Mouse (Mus musculus) embryonic facial prominence, embryonic 11.5 days (tissue): ENCODE data around the gene Gm20388. TPM values are rescaled to one million over a fixed set of nuclear protein-coding genes. Genes with fewer than 3 reads are reported as not detected.

ENCODE experiments used
- ATAC-seq: fragments of 200-750 bp; cut with Nextera tagmentation; replicated peaks from 2 replicates; pipeline ENCODE4 v1.8.0; 2017; ENCODE audit warnings: low read depth; ENCODE audit not compliant: insufficient number of reproducible peaks, low FRiP score, low TSS enrichment
- DNase-seq: peaks from one replicate; pipeline ENCODE4 v3.0.0-alpha.2; 2015; ENCODE audit warnings: low spot score
- H3K27ac ChIP-seq: fragments of 300-500 bp; sonication (generic); replicated peaks from 2 replicates; pipeline ENCODE4 v1.5.1; 2014; ENCODE audit warnings: mild to moderate bottlenecking, low read depth, low read length, control low read depth
- H3K27me3 ChIP-seq: fragments of 300-500 bp; sonication (generic); 2 replicates; pipeline ENCODE4 v1.6.1; 2014; ENCODE audit warnings: mild to moderate bottlenecking, low read length, moderate library complexity, mixed read lengths; ENCODE audit not compliant: control insufficient read depth, insufficient read depth
- H3K36me3 ChIP-seq: fragments of 300-500 bp; sonication (generic); replicated peaks from 2 replicates; pipeline ENCODE4 v1.6.1; 2014; ENCODE audit warnings: low read depth, mild to moderate bottlenecking, low read length, moderate library complexity, mixed read lengths; ENCODE audit not compliant: control insufficient read depth, insufficient read depth
- H3K4me1 ChIP-seq: fragments of 300-500 bp; sonication (generic); 2 replicates; pipeline ENCODE4 v1.6.1; 2014; ENCODE audit warnings: low read length, mixed read lengths; ENCODE audit not compliant: control insufficient read depth, insufficient read depth
- H3K4me2 ChIP-seq: fragments of 300-500 bp; sonication (generic); 2 replicates; pipeline ENCODE4 v1.6.1; 2014; ENCODE audit warnings: low read depth, mild to moderate bottlenecking, control low read depth, low read length, moderate library complexity
- H3K4me3 ChIP-seq: fragments of 300-500 bp; sonication (generic); 2 replicates; pipeline ENCODE4 v1.5.1; 2014; ENCODE audit warnings: low read depth, low read length, control low read depth
- H3K9ac ChIP-seq: fragments of 300-500 bp; sonication (generic); replicated peaks from 2 replicates; pipeline ENCODE4 v1.6.1; 2014; ENCODE audit warnings: mild to moderate bottlenecking, control low read depth, low read length
- H3K9me3 ChIP-seq: fragments of 300-500 bp; sonication (generic); replicated peaks from 2 replicates; pipeline ENCODE4 v1.6.1; 2016; ENCODE audit warnings: mild to moderate bottlenecking, low read length, inconsistent platforms, mixed read lengths; ENCODE audit not compliant: control insufficient read depth
- whole genome bisulfite sequencing: fragments of 180-500 bp; shearing (Covaris S2); extraction: QIAGEN DNeasy Blood & Tissue Kit; methylation state at CpG from one replicate; pipeline ENCODE4 v1.1.7; 2014; 5-methylcytosine and 5-hydroxymethylcytosine counted together
- polyA plus RNA-seq: library from polyadenylated mRNA; unstranded; fragments of >200 nt; fragmentation: Nextera tagmentation; extraction: Ambion mirVana; gene quantifications from 2 replicates; pipeline ENCODE4 v1.2.1, GENCODE M21; 2014

The Gm20388 gene
- polyA plus RNA-seq, 1 experiment from 2014 or later: 3.1 TPM

GRCm38 (mm10) chr8:124137261-124137660 lies 4226.6 kb downstream of the Gm20388 start:
- H3K4me3 ChIP-seq: no peak overlapping the region
- 75% methylated on average over 5 of the region's 5 CpGs for WGBS
- H3K9ac ChIP-seq: no peak overlapping the region
- H3K9me3 ChIP-seq: no peaks in the 10 kb centered on the region
- H3K27ac ChIP-seq: no peak overlapping the region
- H3K36me3 ChIP-seq: no peaks in the 10 kb centered on the region
- no peak overlapping the region for H3K4me2 ChIP-seq
- no peak for DNase-seq
- no peak for ATAC-seq
- no peaks in the 10 kb centered on the region for H3K4me1 ChIP-seq
- no peaks in the 10 kb centered on the region for H3K27me3 ChIP-seq

- no peaks in the 10 kb centered on the region for H3K36me3 ChIP-seq
- 70% methylated on average over 11 of the region's 11 CpGs for WGBS
- DNase-seq (no peak), ATAC-seq (no peak)
- H3K9ac ChIP-seq: no peak overlapping the region
- no peak overlapping the region for H3K27ac ChIP-seq
- H3K4me1 ChIP-seq: no peaks in the 10 kb centered on the region
- H3K27me3 ChIP-seq: no peaks in the 10 kb centered on the region
- H3K4me3 ChIP-seq: no peak overlapping the region
- no peak overlapping the region for H3K4me2 ChIP-seq
- H3K9me3 ChIP-seq: no peaks in the 10 kb centered on the region
Observed at GRCm38 (mm10) chr8:124140211-124140790, 4229.7 kb downstream of the Gm20388 start.

GRCm38 (mm10) chr8:124140868-124141431 lies 4230.3 kb downstream of the Gm20388 start:
- WGBS: 52% methylated on average over 20 of the region's 20 CpGs
- no peak overlapping the region for H3K4me3 ChIP-seq
- H3K27me3 ChIP-seq: no peaks in the 10 kb centered on the region
- H3K27ac ChIP-seq: no peak overlapping the region
- H3K9ac ChIP-seq: peak overlapping the region; percentile 13; the same call in 1 of the 2 replicates
- no peaks in the 10 kb centered on the region for H3K36me3 ChIP-seq
- no peaks in the 10 kb centered on the region for H3K9me3 ChIP-seq
- DNase-seq (peak; percentile 18), ATAC-seq (no peak; the same call in 1 of the 2 replicates)
- H3K4me1 ChIP-seq: no peaks in the 10 kb centered on the region
- H3K4me2 ChIP-seq: no peak overlapping the region

- H3K9me3 ChIP-seq: no peaks in the 10 kb centered on the region
- H3K4me2 ChIP-seq: no peak overlapping the region
- DNase-seq (no peak), ATAC-seq (no peak)
- no peaks in the 10 kb centered on the region for H3K27me3 ChIP-seq
- H3K27ac ChIP-seq: no peak overlapping the region
- no peaks in the 10 kb centered on the region for H3K36me3 ChIP-seq
- H3K9ac ChIP-seq: no peak overlapping the region
- 78% methylated on average over 9 of the region's 9 CpGs for WGBS
- no peaks in the 10 kb centered on the region for H3K4me1 ChIP-seq
- no peak overlapping the region for H3K4me3 ChIP-seq
Observed at GRCm38 (mm10) chr8:124141681-124142391, 4231.2 kb downstream of the Gm20388 start.

- no peak overlapping the region for H3K4me2 ChIP-seq
- H3K4me3 ChIP-seq: no peak overlapping the region
- no peaks in the 10 kb centered on the region for H3K9me3 ChIP-seq
- no peak overlapping the region for H3K27ac ChIP-seq
- H3K9ac ChIP-seq: no peak overlapping the region
- ATAC-seq (no peak), DNase-seq (no peak)
- 56% methylated on average over 5 of the region's 5 CpGs for WGBS
- H3K4me1 ChIP-seq: no peaks in the 10 kb centered on the region
- H3K36me3 ChIP-seq: no peaks in the 10 kb centered on the region
- H3K27me3 ChIP-seq: no peaks in the 10 kb centered on the region
Observed at GRCm38 (mm10) chr8:124143003-124143402, 4232.4 kb downstream of the Gm20388 start.

GRCm38 (mm10) chr8:124143871-124144618 lies 4233.4 kb downstream of the Gm20388 start:
- H3K27me3 ChIP-seq: no peaks in the 10 kb centered on the region
- DNase-seq (no peak), ATAC-seq (no peak)
- H3K27ac ChIP-seq: no peak overlapping the region
- H3K9me3 ChIP-seq: no peaks in the 10 kb centered on the region
- no peaks in the 10 kb centered on the region for H3K36me3 ChIP-seq
- H3K9ac ChIP-seq: no peak overlapping the region
- no peak overlapping the region for H3K4me2 ChIP-seq
- WGBS: 89% methylated on average over 16 of the region's 16 CpGs
- no peak overlapping the region for H3K4me3 ChIP-seq
- H3K4me1 ChIP-seq: no peaks in the 10 kb centered on the region

GRCm38 (mm10) chr8:124144619-124144980 lies 4234.0 kb downstream of the Gm20388 start:
- ATAC-seq: no peak
- Histone ChIP-seq H3K9ac (no peak overlapping the region), H3K9me3 (no peaks in the 10 kb centered on the region), H3K4me1 (no peaks in the 10 kb centered on the region), H3K27ac (no peak overlapping the region), H3K4me2 (no peak overlapping the region), H3K27me3 (no peaks in the 10 kb centered on the region), H3K4me3 (no peak overlapping the region), H3K36me3 (no peaks in the 10 kb centered on the region)
- no peak for DNase-seq
- WGBS: 91% methylated on average over 12 of the region's 12 CpGs

- H3K27me3 ChIP-seq: no peaks in the 10 kb centered on the region
- 87% methylated on average over 5 of the region's 5 CpGs for WGBS
Observed at GRCm38 (mm10) chr8:124146286-124146685, 4235.6 kb downstream of the Gm20388 start.

More at GRCm38 (mm10) chr8:124146286-124146685, 4235.6 kb downstream of the Gm20388 start:
- Histone ChIP-seq H3K4me3 (no peak overlapping the region), H3K4me2 (no peak overlapping the region), H3K27ac (no peak overlapping the region), H3K36me3 (no peaks in the 10 kb centered on the region), H3K9me3 (no peaks in the 10 kb centered on the region), H3K9ac (no peak overlapping the region), H3K4me1 (no peaks in the 10 kb centered on the region)
- DNase-seq: no peak
- no peak for ATAC-seq
